Mouse (Mus musculus) thymus, adult 18-20 months (tissue): ENCODE measurements around the gene Slc25a29.

Source experiments
- DNase-seq, 2 experiments: peaks; one replicate each; pipeline ENCODE4 v3.0.0; 2022; ENCODE audit warnings: mixed read lengths in 2 of 2

The Slc25a29 gene

GRCm38 (mm10) chr12:108833408-108833807 is 2.3 kb downstream of the Slc25a29 start:
- no peak for DNase-seq

GRCm38 (mm10) chr12:108832851-108833250 is 2.8 kb downstream of the Slc25a29 start:
- no peak for DNase-seq

GRCm38 (mm10) chr12:108831966-108832643 is 3.6 kb downstream of the Slc25a29 start:
- no peak for DNase-seq

GRCm38 (mm10) chr12:108830358-108830757 is 5.3 kb downstream of the Slc25a29 start:
- no peak for DNase-seq

- DNase-seq, result no peak
Measured at GRCm38 (mm10) chr12:108829636-108830035, 6.0 kb downstream of the Slc25a29 start.

- no peak for DNase-seq
Measured at GRCm38 (mm10) chr12:108827641-108828040, 8.0 kb downstream of the Slc25a29 start.

- no peak for DNase-seq
Measured at GRCm38 (mm10) chr12:108826958-108827535, 8.6 kb downstream of the Slc25a29 start.

- DNase-seq, result no peak
Measured at GRCm38 (mm10) chr12:108826282-108826957, 9.3 kb downstream of the Slc25a29 start.

- no peak for DNase-seq
Measured at GRCm38 (mm10) chr12:108825561-108826224, 10.0 kb downstream of the Slc25a29 start.

- DNase-seq, result no peak
Measured at GRCm38 (mm10) chr12:108824225-108824874, 11.3 kb downstream of the Slc25a29 start.

GRCm38 (mm10) chr12:108823036-108823435 is 12.6 kb downstream of the Slc25a29 start:
- DNase-seq, result no peak

GRCm38 (mm10) chr12:108820461-108820860 is 15.2 kb downstream of the Slc25a29 start:
- no peak for DNase-seq

GRCm38 (mm10) chr12:108816569-108816968 is 19.1 kb downstream of the Slc25a29 start:
- no peak for DNase-seq

- DNase-seq, result no peak
Measured at GRCm38 (mm10) chr12:108814470-108814869, 21.2 kb downstream of the Slc25a29 start.

- DNase-seq, result no peak
Measured at GRCm38 (mm10) chr12:108812463-108812862, 23.2 kb downstream of the Slc25a29 start.

GRCm38 (mm10) chr12:108811133-108811532 is 24.6 kb downstream of the Slc25a29 start:
- DNase-seq, result no peak

- no peak for DNase-seq
Measured at GRCm38 (mm10) chr12:108810309-108810708, 25.4 kb downstream of the Slc25a29 start.

- no peak for DNase-seq
Measured at GRCm38 (mm10) chr12:108809771-108810170, 25.9 kb downstream of the Slc25a29 start.

GRCm38 (mm10) chr12:108808465-108808864 is 27.2 kb downstream of the Slc25a29 start:
- DNase-seq, result no peak

- DNase-seq, result no peak
Measured at GRCm38 (mm10) chr12:108804388-108804787, 31.3 kb downstream of the Slc25a29 start.

GRCm38 (mm10) chr12:108801613-108802012 is 34.1 kb downstream of the Slc25a29 start:
- DNase-seq, result no peak

GRCm38 (mm10) chr12:108794979-108795537 is 40.6 kb downstream of the Slc25a29 start:
- no peak for DNase-seq
